Mouse (Mus musculus): ENCODE measurements at regions not wholly inside any gene's neighbourhood (a gene's known extent, or its start where the extent isn't known, plus 50 kb on each side); places are given as distances from the start of the nearest gene placed in this dataset.

GRCm38 (mm10) chr13:52254185-52254584 lies 276.9 kb downstream of the Diras2 start:
- Histone ChIP-seq H3K36me3 (replicated peaks) (no peaks in the 10 kb centered on the region), H3K4me3 (no peak overlapping the region), H3K27me3 (replicated peaks) (no peaks in the 10 kb centered on the region), H3K9ac (no peak overlapping the region), H3K27ac (no peak overlapping the region), H3K4me2 (no peak overlapping the region), H3K9me3 (no peaks in the 10 kb centered on the region), H3K4me1 (0 out of 2 replicates have a peak, but pooled peaks cover 2% of the 10 kb centered on the region)
- ATAC-seq (replicated peaks) = 0 out of 2 replicates have a peak, but pooled peaks have one; percentile 20
- 13% methylated on average over 9 of the region's 9 CpGs for WGBS

GRCm38 (mm10) chr13:52255697-52256096 lies 275.4 kb downstream of the Diras2 start:
- 70% methylated on average over 5 of the region's 5 CpGs for WGBS
- Histone ChIP-seq H3K4me1 (0 out of 2 replicates have a peak, but pooled peaks cover 2% of the 10 kb centered on the region), H3K27me3 (replicated peaks) (no peaks in the 10 kb centered on the region), H3K27ac (no peak overlapping the region), H3K9ac (no peak overlapping the region), H3K36me3 (replicated peaks) (no peaks in the 10 kb centered on the region), H3K4me3 (no peak overlapping the region), H3K4me2 (no peak overlapping the region), H3K9me3 (no peaks in the 10 kb centered on the region)
- no peak for ATAC-seq (replicated peaks)

GRCm38 (mm10) chr13:52258373-52258772 lies 272.7 kb downstream of the Diras2 start:
- 87% methylated on average over 8 of the region's 8 CpGs for WGBS
- Histone ChIP-seq H3K9ac (no peak overlapping the region), H3K4me1 (0 out of 2 replicates have a peak, but pooled peaks cover 2% of the 10 kb centered on the region), H3K27me3 (replicated peaks) (no peaks in the 10 kb centered on the region), H3K27ac (no peak overlapping the region), H3K4me2 (no peak overlapping the region), H3K4me3 (no peak overlapping the region), H3K9me3 (no peaks in the 10 kb centered on the region), H3K36me3 (replicated peaks) (no peaks in the 10 kb centered on the region)
- ATAC-seq (replicated peaks) = no peak

- Histone ChIP-seq H3K4me2 (no peak overlapping the region), H3K36me3 (replicated peaks) (no peaks in the 10 kb centered on the region), H3K9me3 (no peaks in the 10 kb centered on the region), H3K27me3 (replicated peaks) (no peaks in the 10 kb centered on the region), H3K4me3 (no peak overlapping the region), H3K27ac (no peak overlapping the region), H3K9ac (no peak overlapping the region), H3K4me1 (no peaks in the 10 kb centered on the region)
- ATAC-seq (replicated peaks) = peak; percentile 70
- WGBS = 62% methylated on average over 14 of the region's 14 CpGs
Measured at GRCm38 (mm10) chr13:52262949-52263550, 268.0 kb downstream of the Diras2 start.

GRCm38 (mm10) chr13:52268279-52268678 lies 262.8 kb downstream of the Diras2 start:
- Histone ChIP-seq H3K9me3 (no peaks in the 10 kb centered on the region), H3K9ac (no peak overlapping the region), H3K27me3 (replicated peaks) (no peaks in the 10 kb centered on the region), H3K27ac (no peak overlapping the region), H3K4me2 (no peak overlapping the region), H3K36me3 (replicated peaks) (no peaks in the 10 kb centered on the region), H3K4me3 (no peak overlapping the region), H3K4me1 (0 out of 2 replicates have a peak, but pooled peaks cover 5% of the 10 kb centered on the region)
- ATAC-seq (replicated peaks) = no peak
- 69% methylated on average over 6 of the region's 6 CpGs for whole genome bisulfite sequencing

GRCm38 (mm10) chr13:52273502-52274246 lies 257.4 kb downstream of the Diras2 start:
- Histone ChIP-seq H3K4me2 (no peak overlapping the region), H3K27ac (no peak overlapping the region), H3K9me3 (no peaks in the 10 kb centered on the region), H3K9ac (no peak overlapping the region), H3K4me3 (no peak overlapping the region), H3K36me3 (replicated peaks) (no peaks in the 10 kb centered on the region), H3K4me1 (0 out of 2 replicates have a peak, but pooled peaks cover 5% of the 10 kb centered on the region), H3K27me3 (replicated peaks) (no peaks in the 10 kb centered on the region)
- 86% methylated on average over 19 of the region's 19 CpGs for WGBS
- no peak for ATAC-seq (replicated peaks)

- Histone ChIP-seq H3K4me3 (no peak overlapping the region), H3K27me3 (replicated peaks) (no peaks in the 10 kb centered on the region), H3K9me3 (no peaks in the 10 kb centered on the region), H3K4me1 (no peaks in the 10 kb centered on the region), H3K9ac (no peak overlapping the region), H3K36me3 (replicated peaks) (no peaks in the 10 kb centered on the region), H3K27ac (no peak overlapping the region), H3K4me2 (no peak overlapping the region)
- ATAC-seq (replicated peaks) = no peak
- 63% methylated on average over 5 of the region's 5 CpGs for WGBS
Measured at GRCm38 (mm10) chr13:52275196-52275595, 255.9 kb downstream of the Diras2 start.

GRCm38 (mm10) chr13:52275675-52276074 lies 255.4 kb downstream of the Diras2 start:
- WGBS = 6% methylated on average over 8 of the region's 8 CpGs
- Histone ChIP-seq H3K4me3 (no peak overlapping the region), H3K27ac (no peak overlapping the region), H3K27me3 (replicated peaks) (no peaks in the 10 kb centered on the region), H3K4me2 (peak overlapping the region; percentile 36), H3K4me1 (no peaks in the 10 kb centered on the region), H3K36me3 (replicated peaks) (no peaks in the 10 kb centered on the region), H3K9ac (no peak overlapping the region), H3K9me3 (no peaks in the 10 kb centered on the region)
- ATAC-seq (replicated peaks) = peak; percentile 80

GRCm38 (mm10) chr13:52277195-52277594 lies 253.9 kb downstream of the Diras2 start:
- H3K4me1 ChIP-seq = no peaks in the 10 kb centered on the region
- H3K4me3 ChIP-seq = no peak overlapping the region
- H3K4me2 ChIP-seq = no peak overlapping the region
- H3K9ac ChIP-seq = no peak overlapping the region
- H3K9me3 ChIP-seq = no peaks in the 10 kb centered on the region
- ATAC-seq (replicated peaks) = no peak
- no peak overlapping the region for H3K27ac ChIP-seq
- H3K27me3 ChIP-seq (replicated peaks) = no peaks in the 10 kb centered on the region
- H3K36me3 ChIP-seq (replicated peaks) = no peaks in the 10 kb centered on the region
- WGBS = 84% methylated on average over 3 of the region's 3 CpGs

GRCm38 (mm10) chr13:52278831-52279230 lies 252.2 kb downstream of the Diras2 start:
- H3K4me3 ChIP-seq = no peak overlapping the region
- ATAC-seq (replicated peaks) = no peak
- H3K36me3 ChIP-seq (replicated peaks) = no peaks in the 10 kb centered on the region
- 80% methylated on average over 1 of the region's 1 CpGs for WGBS
- H3K27ac ChIP-seq = no peak overlapping the region
- no peaks in the 10 kb centered on the region for H3K9me3 ChIP-seq
- H3K27me3 ChIP-seq (replicated peaks) = no peaks in the 10 kb centered on the region
- H3K4me1 ChIP-seq = no peaks in the 10 kb centered on the region
- H3K9ac ChIP-seq = no peak overlapping the region
- no peak overlapping the region for H3K4me2 ChIP-seq

- ATAC-seq (replicated peaks) = no peak
- no peaks in the 10 kb centered on the region for H3K9me3 ChIP-seq
- WGBS = 83% methylated on average over 11 of the region's 11 CpGs
Measured at GRCm38 (mm10) chr13:52279281-52279969, 251.7 kb downstream of the Diras2 start.

GRCm38 (mm10) chr13:52279970-52280348 lies 251.1 kb downstream of the Diras2 start:
- no peak overlapping the region for H3K27ac ChIP-seq
- no peaks in the 10 kb centered on the region for H3K4me1 ChIP-seq
- H3K9me3 ChIP-seq = no peaks in the 10 kb centered on the region
- H3K4me2 ChIP-seq = no peak overlapping the region
- no peaks in the 10 kb centered on the region for H3K36me3 ChIP-seq (replicated peaks)
- WGBS = 93% methylated on average over 5 of the region's 5 CpGs
- ATAC-seq (replicated peaks) = no peak
- H3K4me3 ChIP-seq = no peak overlapping the region
- no peaks in the 10 kb centered on the region for H3K27me3 ChIP-seq (replicated peaks)
- H3K9ac ChIP-seq = no peak overlapping the region

More at GRCm38 (mm10) chr13:52279281-52279969, 251.7 kb downstream of the Diras2 start:
- Histone ChIP-seq H3K9ac (no peak overlapping the region), H3K4me3 (no peak overlapping the region), H3K4me2 (no peak overlapping the region), H3K4me1 (no peaks in the 10 kb centered on the region), H3K27ac (no peak overlapping the region), H3K27me3 (replicated peaks) (no peaks in the 10 kb centered on the region), H3K36me3 (replicated peaks) (no peaks in the 10 kb centered on the region)

Data from midbrain, embryonic 15.5 days (tissue).